Mouse (Mus musculus): Measurements from ENCODE around the gene Psmd8. TPM values are rescaled to one million over a fixed set of nuclear protein-coding genes. Genes with fewer than 3 reads are reported as not detected.
"Not testable (repeated sequence)": the region's sequence is repeated elsewhere in the genome, so short reads cannot be mapped to it uniquely, and the experiment has no call there.

The Psmd8 gene
- total RNA-seq, 4 experiments from 2014 or later: 116 to 137 (median 132) TPM

- not testable (repeated sequence) for DNase-seq (ENCODE audit: low spot score in 2 of 2)
These were observed 41.3 kb downstream of the Psmd8 start for GRCm38 (mm10) chr7:29139237-29139636.

GRCm38 (mm10) chr7:29137429-29137828, 43.1 kb downstream of the Psmd8 start:
- no peak for DNase-seq (ENCODE audit: low spot score in 2 of 2)

GRCm38 (mm10) chr7:29134693-29135386, 45.7 kb downstream of the Psmd8 start, which contains the start of gene Rasgrp4:
Gene Rasgrp4, plus strand, starts transcription at chr7:29134851.
- DNase-seq (ENCODE audit: low spot score in 2 of 2): no peak

DNA sequence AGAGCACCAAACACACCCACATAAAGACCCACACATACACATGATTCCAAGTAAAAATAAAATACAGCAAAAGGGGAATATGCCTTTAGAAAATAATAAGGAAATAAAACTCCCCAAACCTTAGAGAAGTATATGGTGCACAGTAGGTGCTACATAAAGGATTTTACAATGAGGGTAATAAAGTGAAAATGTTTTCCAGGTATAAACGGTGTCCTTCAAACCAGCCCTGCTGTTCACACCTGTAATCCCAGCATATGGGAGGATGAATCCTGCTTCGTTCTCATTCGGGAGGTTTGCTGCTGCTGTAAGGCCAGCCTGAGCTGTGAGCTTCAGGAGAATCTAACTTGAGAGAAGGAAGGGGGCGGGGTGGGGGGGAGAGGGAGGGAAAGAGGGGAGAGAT, 46.3 kb downstream of the Psmd8 start:
- no peak for DNase-seq (ENCODE audit: low spot score in 2 of 2)

DNA sequence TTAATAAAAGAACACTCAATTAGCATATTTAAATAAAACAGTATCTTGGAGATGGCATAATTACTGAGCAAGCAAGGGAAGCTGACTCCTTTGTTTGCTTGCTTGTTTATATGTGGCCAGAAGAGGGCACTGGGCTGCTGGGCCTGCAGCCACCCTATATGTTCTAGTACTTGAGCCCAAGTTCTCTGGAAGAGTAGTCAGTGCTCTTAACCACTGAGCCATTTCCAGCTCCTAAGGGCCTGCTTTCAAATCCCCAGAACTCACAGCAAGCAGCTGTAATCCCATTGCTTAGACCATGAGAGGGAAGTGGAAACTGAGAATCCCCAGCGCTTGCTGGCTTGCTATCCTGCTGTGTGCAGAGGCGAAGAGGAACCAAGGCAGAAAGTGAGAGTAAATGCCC, 51.8 kb downstream of the Psmd8 start:
- DNase-seq (ENCODE audit: low spot score in 2 of 2): no peak

GRCm38 (mm10) chr7:29126173-29126915, 54.2 kb downstream of the Psmd8 start:
- peak in 1 of 2 experiments; percentile 45 for DNase-seq (ENCODE audit: low spot score in 2 of 2)

DNA sequence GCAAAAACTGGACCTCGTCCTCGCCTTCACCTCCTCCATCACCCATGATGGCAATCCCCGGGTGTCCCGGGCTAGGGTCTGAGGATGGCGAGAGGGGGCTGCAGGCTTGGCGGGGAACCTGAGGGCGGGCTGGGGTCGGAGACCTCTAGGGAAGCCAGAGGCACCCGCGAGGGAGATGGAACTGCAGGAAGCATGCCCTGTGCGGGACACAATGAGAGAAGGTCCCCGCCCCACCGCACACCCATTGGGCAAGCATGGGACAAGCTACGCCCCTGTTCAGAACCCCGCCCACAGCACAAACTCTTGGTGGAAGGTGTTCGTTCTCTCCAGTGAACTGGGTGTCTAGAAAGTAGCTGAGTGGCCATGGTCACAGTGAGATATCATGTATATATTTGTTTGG, 55.5 kb downstream of the Psmd8 start, which contains the start of gene Ryr1:
Gene Ryr1 (minus strand): TSS at position 210 of the 400 bp plus-strand sequence.
- no peak for DNase-seq (ENCODE audit: low spot score in 2 of 2)

Other genes starting within 250 kb of the Psmd8 start
- gene Actn4, start 218.4 kb downstream of the Psmd8 start, total RNA-seq (2022): 100 to 1,000 TPM; 136 to 138 (median 137) TPM
- 100 to 1,000 TPM; 182 to 214 (median 197) TPM for gene Eif3k, start 198.8 kb downstream of the Psmd8 start, total RNA-seq (2022)
- 1 to 10 TPM; 1.3 to 3.5 (median 1.7) TPM for gene Map4k1, start 198.7 kb downstream of the Psmd8 start, total RNA-seq (2022)
- 10 to 100 TPM; 12.6 to 18.1 (median 15.2) TPM for gene Ryr1, start 55.5 kb downstream of the Psmd8 start, total RNA-seq (2022)
- gene Rasgrp4, start 45.9 kb downstream of the Psmd8 start, total RNA-seq (2022): 1 to 10 TPM in 1 of 4 experiments, under 1 TPM in 3; 0.72 to 2.3 (median 0.93) TPM
- gene Fam98c, start 24.5 kb downstream of the Psmd8 start, total RNA-seq (2022): 10 to 100 TPM; 27.9 to 32.4 (median 29.9) TPM
- 1 to 10 TPM in 2 of 4 experiments, under 1 TPM in 2; 0.69 to 1.4 (median 0.88) TPM for gene Ggn, start 10.5 kb downstream of the Psmd8 start, total RNA-seq (2022)
- 10 to 100 TPM; 40.6 to 59.3 (median 47.8) TPM for gene Spred3, start 10.3 kb downstream of the Psmd8 start, total RNA-seq (2022)
- gene Catsperg1, start 33.3 kb upstream of the Psmd8 start, total RNA-seq (2022): 1 to 10 TPM; 1.5 to 3.1 (median 2.1) TPM
- 1 to 10 TPM; 2.1 to 5.2 (median 3.2) TPM for gene Kcnk6, start 51.8 kb upstream of the Psmd8 start, total RNA-seq (2022)
- 10 to 100 TPM; 43.8 to 51.5 (median 49.0) TPM for gene Yif1b, start 57.6 kb upstream of the Psmd8 start, total RNA-seq (2022)
- gene 2200002D01Rik, start 67.8 kb upstream of the Psmd8 start, total RNA-seq (2022): 1 to 10 TPM in 1 of 4 experiments, under 1 TPM in 2, not detected in 1; 0.52 to 1.2 (median 0.92) TPM
- 10 to 100 TPM; 22.3 to 30.6 (median 25.9) TPM for gene Spint2, start 101.2 kb upstream of the Psmd8 start, total RNA-seq (2022)
- gene Ppp1r14a, start 108.6 kb upstream of the Psmd8 start, total RNA-seq (2022): 10 to 100 TPM; 25.8 to 40.8 (median 33.5) TPM
- gene Dpf1, start 123.2 kb upstream of the Psmd8 start, total RNA-seq (2022): 100 to 1,000 TPM in 2 of 4 experiments, 10 to 100 TPM in 2; 91.6 to 116 (median 104) TPM